Mouse (Mus musculus): ENCODE data around the gene Slc22a3. TPM values are rescaled to one million over a fixed set of nuclear protein-coding genes. Genes with fewer than 3 reads are reported as not detected.
A peak's percentile ranks its signal among the peaks of the same experiment; 100 is the strongest.

Slc22a3 gene
- polyA plus RNA-seq (2016; fragmentation: Nextera tagmentation; extraction: Ambion mirVana): 0.07 TPM in 1 of 2 replicates, not detected in the other

DNA sequence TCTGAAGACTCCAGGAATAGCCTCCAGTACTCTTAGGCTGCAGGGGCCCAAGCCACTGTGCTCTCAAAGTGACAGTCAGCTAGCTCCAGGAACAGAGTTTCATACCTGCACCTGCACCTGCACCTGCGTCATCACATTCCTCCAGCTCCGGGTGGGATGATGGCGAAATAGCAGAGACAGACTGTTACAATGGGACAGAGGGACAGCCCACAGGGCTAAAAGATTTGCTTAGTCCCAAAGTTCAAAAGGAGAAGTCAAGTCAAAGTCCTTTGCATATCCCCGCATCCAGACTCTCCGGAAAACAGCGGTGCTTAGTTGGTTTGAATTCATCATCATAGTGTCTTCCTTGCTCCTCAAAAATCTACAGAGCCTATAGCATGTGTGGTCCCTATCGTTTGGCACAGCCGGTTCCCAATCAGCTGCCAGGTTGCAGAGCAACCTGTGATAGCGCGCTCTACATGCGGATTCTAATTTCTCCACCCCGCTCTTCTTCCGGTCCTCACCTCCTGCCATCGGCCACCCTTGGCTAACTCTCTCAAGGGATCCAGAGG, at the start of gene Slc22a3:
TSS of gene Slc22a3 (minus strand) at position 51 of the 551 bp plus-strand sequence.
- Histone ChIP-seq H3K9me3 (no peaks in the 10 kb centered on the region), H3K4me3 (peak within 1 kb of the TSS; percentile 47), H3K27me3 (ENCODE audit: insufficient read depth, poor library complexity, severe bottlenecking) (peaks cover 66% of the 10 kb centered on the region), H3K4me1 (replicated peaks) (peaks cover 11% of the 10 kb centered on the region), H3K27ac (no peak within 1 kb of the TSS), H3K36me3 (no peaks in the 10 kb centered on the region)
- 15% methylated on average over 14 of the region's 14 CpGs for whole genome bisulfite sequencing
- DNase-seq (ENCODE audit: low spot score): no peak

- Histone ChIP-seq H3K27ac (no peak overlapping the region), H3K27me3 (ENCODE audit: insufficient read depth, poor library complexity, severe bottlenecking) (0 out of 2 replicates have a peak, but pooled peaks cover 4% of the 10 kb centered on the region), H3K4me3 (no peak overlapping the region), H3K4me1 (replicated peaks) (peaks cover 5% of the 10 kb centered on the region; the same call in 1 of the 2 replicates), H3K36me3 (no peaks in the 10 kb centered on the region), H3K9me3 (no peaks in the 10 kb centered on the region)
- DNase-seq (ENCODE audit: low spot score): peak; percentile 65
- 63% methylated on average over 13 of the region's 13 CpGs for WGBS
Measured at GRCm38 (mm10) chr17:12534353-12535145, 27.0 kb upstream of the Slc22a3 start.

- peak; percentile 52 for DNase-seq (ENCODE audit: low spot score)
- Histone ChIP-seq H3K4me3 (no peak overlapping the region), H3K4me1 (replicated peaks) (peaks cover 5% of the 10 kb centered on the region; the same call in 1 of the 2 replicates), H3K27ac (no peak overlapping the region), H3K9me3 (no peaks in the 10 kb centered on the region), H3K36me3 (no peaks in the 10 kb centered on the region), H3K27me3 (ENCODE audit: insufficient read depth, poor library complexity, severe bottlenecking) (0 out of 2 replicates have a peak, but pooled peaks cover 4% of the 10 kb centered on the region)
- 36% methylated on average over 5 of the region's 5 CpGs for WGBS
Measured at GRCm38 (mm10) chr17:12532115-12532514, 24.6 kb upstream of the Slc22a3 start.

- Histone ChIP-seq H3K27me3 (ENCODE audit: insufficient read depth, poor library complexity, severe bottlenecking) (0 out of 2 replicates have a peak, but pooled peaks cover 4% of the 10 kb centered on the region), H3K9me3 (no peaks in the 10 kb centered on the region), H3K36me3 (no peaks in the 10 kb centered on the region), H3K4me3 (no peak overlapping the region), H3K4me1 (replicated peaks) (peaks cover 5% of the 10 kb centered on the region; the same call in 1 of the 2 replicates), H3K27ac (no peak overlapping the region)
- DNase-seq (ENCODE audit: low spot score): no peak
- 74% methylated on average over 6 of the region's 6 CpGs for WGBS
Measured at GRCm38 (mm10) chr17:12530081-12530480, 22.6 kb upstream of the Slc22a3 start.

DNA sequence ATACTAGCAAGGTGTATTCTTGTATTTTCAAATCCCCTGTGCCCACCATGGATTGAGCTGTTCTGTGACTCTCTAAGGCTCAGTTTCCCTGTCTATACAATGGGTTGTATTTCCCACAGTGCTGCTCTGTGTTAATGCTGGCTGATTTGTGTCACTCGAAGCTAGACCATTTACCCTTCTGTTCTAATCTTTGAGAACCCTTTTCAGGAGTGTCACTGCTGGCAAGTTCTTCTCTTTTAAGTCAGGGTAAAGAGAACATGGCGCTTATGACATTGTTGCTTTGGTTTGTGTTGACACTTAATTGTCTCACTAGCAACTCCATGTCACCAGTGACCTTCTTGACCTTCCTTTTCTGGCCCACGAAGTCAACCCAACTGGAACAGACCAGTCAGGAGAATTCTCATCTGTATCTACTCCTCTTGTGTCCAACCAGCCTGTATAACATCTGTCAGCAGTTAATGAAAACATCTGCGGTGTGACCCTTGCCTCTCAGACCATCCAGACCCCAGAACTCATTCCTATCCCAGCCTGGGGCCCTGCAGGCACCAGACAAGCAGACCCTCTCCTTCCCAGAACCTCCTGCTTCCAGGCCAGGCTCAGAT, 22.0 kb upstream of the Slc22a3 start:
- DNase-seq (ENCODE audit: low spot score): peak; percentile 29
- 61% methylated on average over 4 of the region's 4 CpGs for WGBS

GRCm38 (mm10) chr17:12519089-12519488, 11.6 kb upstream of the Slc22a3 start:
- Histone ChIP-seq H3K36me3 (no peaks in the 10 kb centered on the region), H3K4me1 (replicated peaks) (no peaks in the 10 kb centered on the region), H3K9me3 (peaks cover 18% of the 10 kb centered on the region; the same call in 1 of the 2 replicates), H3K27ac (no peak overlapping the region), H3K27me3 (ENCODE audit: insufficient read depth, poor library complexity, severe bottlenecking) (no peaks in the 10 kb centered on the region), H3K4me3 (no peak overlapping the region)
- DNase-seq (ENCODE audit: low spot score): no peak
- WGBS: 65% methylated on average over 2 of the region's 2 CpGs

More for the DNA sequence above, 22.0 kb upstream of the Slc22a3 start:
- Histone ChIP-seq H3K4me1 (replicated peaks) (peaks cover 5% of the 10 kb centered on the region; the same call in 1 of the 2 replicates), H3K27ac (no peak overlapping the region), H3K4me3 (no peak overlapping the region), H3K9me3 (no peaks in the 10 kb centered on the region), H3K36me3 (no peaks in the 10 kb centered on the region), H3K27me3 (ENCODE audit: insufficient read depth, poor library complexity, severe bottlenecking) (0 out of 2 replicates have a peak, but pooled peaks cover 4% of the 10 kb centered on the region)

- no peaks in the 10 kb centered on the region for H3K36me3 ChIP-seq
- peaks cover 18% of the 10 kb centered on the region; the same call in 1 of the 2 replicates for H3K9me3 ChIP-seq
- no peak overlapping the region for H3K27ac ChIP-seq
- H3K4me1 ChIP-seq (replicated peaks): no peaks in the 10 kb centered on the region
- no peak for DNase-seq (ENCODE audit: low spot score)
- no peak overlapping the region for H3K4me3 ChIP-seq
- 87% methylated on average over 6 of the region's 6 CpGs for WGBS
- no peaks in the 10 kb centered on the region for H3K27me3 ChIP-seq (ENCODE audit: insufficient read depth, poor library complexity, severe bottlenecking)
Measured at GRCm38 (mm10) chr17:12518194-12518593, 10.7 kb upstream of the Slc22a3 start.

DNA sequence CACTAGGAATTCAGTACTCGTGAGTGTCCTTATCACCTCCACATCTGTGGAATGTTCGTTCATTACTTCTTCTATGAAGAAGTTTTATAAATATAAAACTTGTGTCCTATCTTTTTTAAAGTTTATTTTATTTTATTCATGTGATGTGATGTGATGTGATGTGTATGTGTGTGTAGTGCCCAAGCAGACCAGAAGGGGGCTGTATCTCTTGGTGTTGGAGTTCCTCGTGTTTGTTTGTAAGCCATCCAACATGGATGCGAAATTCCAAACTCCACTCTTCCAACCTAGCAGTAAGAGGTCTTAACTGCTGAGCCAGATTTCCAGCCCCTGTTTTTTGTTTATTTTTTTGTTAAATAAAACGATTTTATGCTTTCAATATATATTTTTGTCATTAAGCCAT, 6.5 kb upstream of the Slc22a3 start:
- no peak for DNase-seq (ENCODE audit: low spot score)
- H3K4me3 ChIP-seq: no peak overlapping the region
- no peaks in the 10 kb centered on the region for H3K36me3 ChIP-seq
- H3K27ac ChIP-seq: no peak overlapping the region
- H3K27me3 ChIP-seq (ENCODE audit: insufficient read depth, poor library complexity, severe bottlenecking): peaks cover 11% of the 10 kb centered on the region
- H3K9me3 ChIP-seq: no peaks in the 10 kb centered on the region
- H3K4me1 ChIP-seq (replicated peaks): no peaks in the 10 kb centered on the region
- WGBS: 88% methylated on average over 5 of the region's 5 CpGs

- H3K4me1 ChIP-seq (replicated peaks): no peaks in the 10 kb centered on the region
- 81% methylated on average over 9 of the region's 9 CpGs for WGBS
- H3K36me3 ChIP-seq: no peaks in the 10 kb centered on the region
- H3K27me3 ChIP-seq (ENCODE audit: insufficient read depth, poor library complexity, severe bottlenecking): peaks cover 18% of the 10 kb centered on the region
- no peak overlapping the region for H3K27ac ChIP-seq
- no peak overlapping the region for H3K4me3 ChIP-seq
- H3K9me3 ChIP-seq: no peaks in the 10 kb centered on the region
- DNase-seq (ENCODE audit: low spot score): no peak
Measured at GRCm38 (mm10) chr17:12513107-12513923, 5.8 kb upstream of the Slc22a3 start.

DNA sequence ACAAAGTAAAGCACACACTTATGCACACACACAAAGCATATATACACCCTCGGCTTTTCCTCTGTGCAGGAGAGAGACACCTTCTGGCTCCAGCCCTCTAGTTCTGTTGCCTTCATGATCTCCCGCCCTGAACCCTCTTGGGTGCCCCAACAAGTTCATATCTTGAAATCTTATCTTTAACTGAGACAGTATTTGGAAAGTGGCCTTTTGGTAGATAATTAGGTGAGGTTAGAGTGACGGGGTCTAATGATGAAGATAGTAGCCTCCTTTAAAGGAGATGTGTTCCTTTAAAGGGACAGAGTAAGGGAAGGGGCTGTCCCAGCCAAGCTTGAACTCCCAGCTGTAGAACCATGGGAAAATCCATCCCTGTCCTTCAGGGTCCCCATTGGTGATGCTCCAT, 3.7 kb upstream of the Slc22a3 start:
- H3K27me3 ChIP-seq (ENCODE audit: insufficient read depth, poor library complexity, severe bottlenecking): peaks cover 39% of the 10 kb centered on the region
- no peak overlapping the region for H3K27ac ChIP-seq
- no peak for DNase-seq (ENCODE audit: low spot score)
- H3K36me3 ChIP-seq: no peaks in the 10 kb centered on the region
- peaks cover 11% of the 10 kb centered on the region for H3K4me1 ChIP-seq (replicated peaks)
- H3K4me3 ChIP-seq: no peak overlapping the region
- WGBS: 94% methylated on average over 3 of the region's 3 CpGs
- H3K9me3 ChIP-seq: no peaks in the 10 kb centered on the region

- 32% methylated on average over 7 of the region's 7 CpGs for WGBS
- Histone ChIP-seq H3K36me3 (no peaks in the 10 kb centered on the region), H3K4me1 (replicated peaks) (peaks cover 11% of the 10 kb centered on the region), H3K9me3 (no peaks in the 10 kb centered on the region), H3K27ac (no peak overlapping the region), H3K4me3 (no peak overlapping the region), H3K27me3 (ENCODE audit: insufficient read depth, poor library complexity, severe bottlenecking) (peaks cover 66% of the 10 kb centered on the region)
- no peak for DNase-seq (ENCODE audit: low spot score)
Measured at GRCm38 (mm10) chr17:12508376-12508775, 872 bp upstream of the Slc22a3 start.

DNA sequence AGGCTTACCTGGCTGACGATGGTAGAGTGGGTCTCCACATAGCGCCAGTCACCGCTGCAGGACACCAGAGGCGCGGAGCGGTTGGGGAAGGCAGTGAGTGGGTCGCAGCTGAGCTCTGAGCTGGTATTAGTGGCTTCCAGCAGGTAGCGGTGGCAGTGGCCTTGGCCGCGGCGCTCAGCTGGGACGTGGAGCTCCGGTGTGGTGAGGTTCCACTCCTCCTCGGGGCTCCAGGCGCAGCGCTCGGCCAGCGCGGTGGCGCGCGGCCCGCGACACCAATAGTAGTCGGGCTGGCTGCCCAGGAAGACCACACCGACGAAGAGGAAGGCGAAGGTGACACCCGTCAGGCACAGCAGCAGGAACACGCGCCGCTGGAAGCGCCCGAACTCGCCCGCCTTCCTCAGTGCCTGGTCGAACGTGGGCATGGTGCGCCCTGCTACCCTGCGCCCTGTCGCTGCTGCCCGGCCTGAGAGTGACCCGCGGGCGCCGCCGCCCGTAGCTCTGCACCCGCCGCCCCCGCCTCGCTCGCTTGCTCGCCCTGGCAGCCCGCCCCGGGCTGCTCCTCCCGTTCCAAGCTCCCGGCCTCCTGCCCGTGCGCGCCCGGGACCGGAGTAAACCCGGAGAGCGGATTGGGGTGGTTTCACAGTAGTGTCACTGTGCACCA, 471 bp downstream of the Slc22a3 start:
- DNase-seq (ENCODE audit: low spot score): peak; percentile 20
- Histone ChIP-seq H3K27me3 (ENCODE audit: insufficient read depth, poor library complexity, severe bottlenecking) (peaks cover 66% of the 10 kb centered on the region), H3K4me3 (peak overlapping the region; percentile 47), H3K9me3 (no peaks in the 10 kb centered on the region), H3K27ac (no peak overlapping the region), H3K4me1 (replicated peaks) (peaks cover 11% of the 10 kb centered on the region), H3K36me3 (no peaks in the 10 kb centered on the region)
- WGBS: 1% methylated on average over 65 of the region's 65 CpGs

All from hindbrain, embryonic 10.5 days (tissue).